Mouse (Mus musculus): ENCODE data around the gene Sae1.

- TF ChIP-seq CTCF (IDR thresholded peaks at IDR 0.05) (peak; percentile 21; the same call in 1 of the 2 replicates), EP300 (IDR thresholded peaks at IDR 0.05; ENCODE audit: insufficient read depth, low read depth, low read length) (no peak)
Measured at GRCm38 (mm10) chr7:16387160-16388041, at the start of gene Sae1.
